8 mouse cellular contexts compared by ENCODE assay signal in genomic region chr5:43868711-43869600, GRCm38 (mm10). TPM values are rescaled to one million over a fixed set of nuclear protein-coding genes. Genes with fewer than 3 reads are reported as not detected.
A peak's percentile ranks its signal among the peaks of the same experiment; 100 is the strongest.
DNase-seq lines count a peak whose midpoint lies in the region; ATAC-seq and TF ChIP-seq lines count a peak whose summit lies in the region.

No protein-coding gene starts in this region.

- peak overlapping the region; percentile 55 for H3K9ac ChIP-seq in liver, adult 2 months (ENCODE audit: low read depth, low read length)
- peak overlapping the region; percentile 36; the same call in 1 of the 2 replicates for H3K9ac ChIP-seq in midbrain, embryonic 16.5 days (ENCODE audit: low read depth, low read length)
- H3K9ac ChIP-seq in stomach, embryonic 16.5 days (ENCODE audit: low read length): peak overlapping the region; percentile 59

- TF ChIP-seq POLR2A in liver, adult 2 months (IDR thresholded peaks at IDR 0.05; ENCODE audit: extremely low read depth, insufficient read depth, low read length): no peak

- H3K27ac ChIP-seq in liver, adult 2 months (replicated peaks; ENCODE audit: insufficient read depth, low read depth, low read length): peak overlapping the region; percentile 65
- H3K27ac ChIP-seq in midbrain, embryonic 16.5 days (ENCODE audit: low read length): no peak overlapping the region
- peak overlapping the region; percentile 64 for H3K27ac ChIP-seq in stomach, embryonic 16.5 days (ENCODE audit: low read length)

- peaks cover 3% of the 10 kb centered on the region; the same call in 1 of the 2 replicates for H3K4me1 ChIP-seq in liver, adult 2 months (ENCODE audit: control insufficient read depth, insufficient read depth, low read length)
- peaks cover 4% of the 10 kb centered on the region; the same call in 1 of the 2 replicates for H3K4me1 ChIP-seq in midbrain, embryonic 16.5 days (ENCODE audit: control insufficient read depth, insufficient read depth, low read length)
- H3K4me1 ChIP-seq in stomach, embryonic 16.5 days (ENCODE audit: control insufficient read depth, insufficient read depth, low read length): peaks cover 5% of the 10 kb centered on the region; the same call in 1 of the 2 replicates

- no peaks in the 10 kb centered on the region for H3K9me3 ChIP-seq in midbrain, embryonic 16.5 days (replicated peaks; ENCODE audit: control insufficient read depth, low read length, poor library complexity, severe bottlenecking)
- no peaks in the 10 kb centered on the region for H3K9me3 ChIP-seq in stomach, embryonic 16.5 days (replicated peaks; ENCODE audit: control insufficient read depth, low read length)

- no peaks in the 10 kb centered on the region for H3K79me2 ChIP-seq in liver, adult 2 months (ENCODE audit: control insufficient read depth, insufficient read depth, low read length)

- peak; percentile 6 for DNase-seq in ovary, postnatal 10 days (ENCODE audit: low spot score)
- no peak for DNase-seq in ovary, adult 18-20 months (ENCODE audit: low spot score)
- DNase-seq in cerebellum, postnatal 25 days: peak; percentile 59 to 65
- peak; percentile 10 to 36 for DNase-seq in gastrocnemius, postnatal 36 days
- peak; percentile 44 for DNase-seq in liver, adult 2 months (ENCODE audit: extremely low read depth, low read depth, low spot score)

- no peaks in the 10 kb centered on the region for H3K27me3 ChIP-seq in liver, adult 2 months (ENCODE audit: control insufficient read depth, insufficient read depth, low read length)
- H3K27me3 ChIP-seq in midbrain, embryonic 16.5 days (ENCODE audit: control insufficient read depth, insufficient read depth, low read depth, low read length): no peaks in the 10 kb centered on the region
- no peaks in the 10 kb centered on the region for H3K27me3 ChIP-seq in stomach, embryonic 16.5 days (ENCODE audit: control insufficient read depth, insufficient read depth, low read length)

- 11% methylated on average over 28 of the region's 28 CpGs for WGBS in liver, adult 2 months
- WGBS in midbrain, embryonic 16.5 days: 5% methylated on average over 28 of the region's 28 CpGs
- 7% methylated on average over 28 of the region's 28 CpGs for WGBS in stomach, embryonic 16.5 days

- peak overlapping the region; percentile 62 for H3K4me3 ChIP-seq in liver, adult 2 months (ENCODE audit: insufficient read depth, low read depth, low read length)
- H3K4me3 ChIP-seq in midbrain, embryonic 16.5 days (ENCODE audit: low read depth, low read length): peak overlapping the region; percentile 36
- H3K4me3 ChIP-seq in stomach, embryonic 16.5 days (replicated peaks; ENCODE audit: low read length): peak overlapping the region; percentile 40

- intact Hi-C loops in gastrocnemius, postnatal 36 days (cut with DNase I): no loop called here

- ATAC-seq in inflammation-experienced regulatory T-cells, adult 6 months: peak; percentile 66
- ATAC-seq in midbrain, embryonic 16.5 days: peak; percentile 48; the same call in 1 of the 2 replicates
- ATAC-seq in stomach, embryonic 16.5 days (ENCODE audit: insufficient read depth, low FRiP score): peak; percentile 64

- peak overlapping the region; percentile 69 for H3K4me2 ChIP-seq in midbrain, embryonic 16.5 days (ENCODE audit: low read length)
- H3K4me2 ChIP-seq in stomach, embryonic 16.5 days (ENCODE audit: low read depth, low read length): peak overlapping the region; percentile 64

- TF ChIP-seq CTCF in liver, adult 2 months (IDR thresholded peaks at IDR 0.05; ENCODE audit: low read depth, low read length): no peak

- no peaks in the 10 kb centered on the region for H3K36me3 ChIP-seq in liver, adult 2 months (ENCODE audit: control insufficient read depth, insufficient read depth, low read length)
- H3K36me3 ChIP-seq in midbrain, embryonic 16.5 days (ENCODE audit: control insufficient read depth, insufficient read depth, low read length): no peaks in the 10 kb centered on the region
- no peaks in the 10 kb centered on the region for H3K36me3 ChIP-seq in stomach, embryonic 16.5 days (ENCODE audit: control insufficient read depth, insufficient read depth, low read length)

RNA-seq across cellular contexts. Expression of gene Cd38, which starts 0.6 kb away (rescaled TPM):
- 1 to 10 TPM; 2.8 to 3.1 TPM for total RNA-seq in gastrocnemius, postnatal 36 days (2021)
- polyA plus RNA-seq in inflammation-experienced regulatory T-cells, adult 6 months (2017; shearing (Covaris generic)): 10 to 100 TPM; 46.2 to 79.7 (median 73.6) TPM
- total RNA-seq in liver, adult 2 months (2014; rRNA removed): 15.9 and 17.8 TPM in 2 replicates
- 4.3 and 4.8 TPM in 2 replicates for polyA plus RNA-seq in liver, adult 2 months (2012; rRNA removed)
- polyA plus RNA-seq in midbrain, embryonic 16.5 days (2015; fragmentation: Nextera tagmentation; extraction: Ambion mirVana): 1.9 and 2.4 TPM in 2 replicates
- polyA plus RNA-seq in stomach, embryonic 16.5 days (2015; fragmentation: Nextera tagmentation; extraction: Ambion mirVana): 14.2 and 14.3 TPM in 2 replicates

RNA-seq across cellular contexts. Expression of gene Gm7879, which starts 44.0 kb away (rescaled TPM):
- 1 to 10 TPM; 3.5 TPM for total RNA-seq in gastrocnemius, postnatal 36 days (2021)
- polyA plus RNA-seq in inflammation-experienced regulatory T-cells, adult 6 months (2017; shearing (Covaris generic)): 1 to 10 TPM in 1 of 3 experiments, under 1 TPM in 1, not detected in 1; 0.92 to 4.8 TPM
- 0.28 TPM in 1 of 2 replicates, not detected in the other for total RNA-seq in liver, adult 2 months (2014; rRNA removed)
- not detected in 2 replicates for polyA plus RNA-seq in liver, adult 2 months (2012; rRNA removed)
- 0.39 and 0.46 TPM in 2 replicates for polyA plus RNA-seq in midbrain, embryonic 16.5 days (2015; fragmentation: Nextera tagmentation; extraction: Ambion mirVana)
- polyA plus RNA-seq in stomach, embryonic 16.5 days (2015; fragmentation: Nextera tagmentation; extraction: Ambion mirVana): 0.85 and 2.9 TPM in 2 replicates

RNA-seq across cellular contexts. Expression of gene Fbxl5, which starts 47.5 kb away (rescaled TPM):
- 10 to 100 TPM; 30.0 to 30.2 TPM for total RNA-seq in gastrocnemius, postnatal 36 days (2021)
- 10 to 100 TPM; 64.3 to 71.7 (median 67.1) TPM for polyA plus RNA-seq in inflammation-experienced regulatory T-cells, adult 6 months (2017; shearing (Covaris generic))
- 38.9 and 41.8 TPM in 2 replicates for total RNA-seq in liver, adult 2 months (2014; rRNA removed)
- polyA plus RNA-seq in liver, adult 2 months (2012; rRNA removed): 13.2 and 17.4 TPM in 2 replicates
- 84.5 and 85.1 TPM in 2 replicates for polyA plus RNA-seq in midbrain, embryonic 16.5 days (2015; fragmentation: Nextera tagmentation; extraction: Ambion mirVana)
- polyA plus RNA-seq in stomach, embryonic 16.5 days (2015; fragmentation: Nextera tagmentation; extraction: Ambion mirVana): 58.7 and 62.1 TPM in 2 replicates

RNA-seq across cellular contexts. Expression of gene Bst1, which starts 50.3 kb away (rescaled TPM):
- total RNA-seq in gastrocnemius, postnatal 36 days (2021): under 1 TPM in 1 of 2 experiments, not detected in 1; 0.30 TPM
- polyA plus RNA-seq in inflammation-experienced regulatory T-cells, adult 6 months (2017; shearing (Covaris generic)): under 1 TPM in 2 of 3 experiments, not detected in 1; 0.20 to 0.26 TPM
- 0.18 and 0.20 TPM in 2 replicates for total RNA-seq in liver, adult 2 months (2014; rRNA removed)
- 0.16 and 0.47 TPM in 2 replicates for polyA plus RNA-seq in liver, adult 2 months (2012; rRNA removed)
- polyA plus RNA-seq in midbrain, embryonic 16.5 days (2015; fragmentation: Nextera tagmentation; extraction: Ambion mirVana): 0.06 TPM in 1 of 2 replicates, not detected in the other
- polyA plus RNA-seq in stomach, embryonic 16.5 days (2015; fragmentation: Nextera tagmentation; extraction: Ambion mirVana): 3.0 and 5.1 TPM in 2 replicates
